Mouse (Mus musculus) limb, embryonic 12.5 days (tissue): ENCODE measurements around the gene Zfyve1. TPM values are rescaled to one million over a fixed set of nuclear protein-coding genes. Genes with fewer than 3 reads are reported as not detected.

Experiments
- ATAC-seq: fragments of 200-750 bp; cut with Nextera tagmentation; 2 replicates; pipeline ENCODE4 v1.8.0; 2017; ENCODE audit warnings: low read depth, moderate TSS enrichment; ENCODE audit not compliant: insufficient number of reproducible peaks, insufficient read depth, low FRiP score, low TSS enrichment
- H3K27ac ChIP-seq: fragments of 300-500 bp; sonication (generic); 2 replicates; pipeline ENCODE4 v1.5.1; 2016; ENCODE audit warnings: mild to moderate bottlenecking, moderate library complexity
- H3K27me3 ChIP-seq: fragments of 300-500 bp; sonication (generic); 2 replicates; pipeline ENCODE4 v1.6.1; 2016; ENCODE audit warnings: mild to moderate bottlenecking, moderate library complexity
- H3K36me3 ChIP-seq: fragments of 300-500 bp; sonication (generic); 2 replicates; pipeline ENCODE4 v1.6.1; 2016; ENCODE audit warnings: mild to moderate bottlenecking, moderate library complexity
- H3K4me1 ChIP-seq: fragments of 300-500 bp; sonication (generic); replicated peaks from 2 replicates; pipeline ENCODE4 v1.6.1; 2016
- H3K4me2 ChIP-seq: fragments of 300-500 bp; sonication (generic); 2 replicates; pipeline ENCODE4 v1.6.1; 2016; ENCODE audit warnings: mild to moderate bottlenecking, moderate library complexity
- H3K4me3 ChIP-seq: fragments of 300-500 bp; sonication (generic); replicated peaks from 2 replicates; pipeline ENCODE4 v1.5.1; 2016; ENCODE audit warnings: mild to moderate bottlenecking
- H3K9ac ChIP-seq: fragments of 300-500 bp; sonication (generic); replicated peaks from 2 replicates; pipeline ENCODE4 v1.6.1; 2016; ENCODE audit warnings: mild to moderate bottlenecking, moderate library complexity
- H3K9me3 ChIP-seq: fragments of 300-500 bp; sonication (generic); 2 replicates; pipeline ENCODE4 v1.6.1; 2016; ENCODE audit warnings: mild to moderate bottlenecking, moderate library complexity
- whole genome bisulfite sequencing: fragments of 180-500 bp; shearing (Covaris S2); methylation state at CpG from one replicate; pipeline ENCODE4 v1.1.7; 2016; 5-methylcytosine and 5-hydroxymethylcytosine counted together
- polyA plus RNA-seq: library from polyadenylated mRNA; unstranded; fragments of >200 nt; fragmentation: Nextera tagmentation; extraction: Ambion mirVana; gene quantifications from 2 replicates; pipeline ENCODE4 v1.2.1, GENCODE M21; 2016

Zfyve1 gene
- polyA plus RNA-seq, 1 experiment from 2014 or later: 24.1 TPM

- Histone ChIP-seq H3K4me2 (no peak overlapping the region), H3K27ac (no peak overlapping the region), H3K4me1 (peaks cover 8% of the 10 kb centered on the region), H3K27me3 (peaks cover 4% of the 10 kb centered on the region; the same call in 1 of the 2 replicates), H3K9ac (no peak overlapping the region), H3K9me3 (no peaks in the 10 kb centered on the region), H3K4me3 (no peak overlapping the region), H3K36me3 (no peaks in the 10 kb centered on the region)
- 94% methylated on average over 6 of the region's 6 CpGs for WGBS
- no peak for ATAC-seq
Measured at GRCm38 (mm10) chr12:83496736-83497135, 100.3 kb downstream of the Zfyve1 start.

Other genes starting within 250 kb of the Zfyve1 start
- gene Dpf3, start 109.5 kb downstream of the Zfyve1 start, polyA plus RNA-seq: 4.4 and 5.4 TPM in 2 replicates
- 31.8 and 33.7 TPM in 2 replicates for gene Dcaf4, start 76.8 kb downstream of the Zfyve1 start, polyA plus RNA-seq
- 311 and 312 TPM in 2 replicates for gene Rbm25, start 34.0 kb upstream of the Zfyve1 start, polyA plus RNA-seq
- gene Psen1, start 90.9 kb upstream of the Zfyve1 start, polyA plus RNA-seq: 56.5 and 60.2 TPM in 2 replicates
- 0.32 and 0.36 TPM in 2 replicates for gene Papln, start 166.4 kb upstream of the Zfyve1 start, polyA plus RNA-seq